Mouse (Mus musculus): Measurements from ENCODE around the gene Nprl3. TPM values are rescaled to one million over a fixed set of nuclear protein-coding genes. Genes with fewer than 3 reads are reported as not detected.
"Not testable (repeated sequence)": the region's sequence is repeated elsewhere in the genome, so short reads cannot be mapped to it uniquely, and the experiment has no call there.

Gene Nprl3
- polyA plus RNA-seq, 1 experiment = 118 TPM

DNA sequence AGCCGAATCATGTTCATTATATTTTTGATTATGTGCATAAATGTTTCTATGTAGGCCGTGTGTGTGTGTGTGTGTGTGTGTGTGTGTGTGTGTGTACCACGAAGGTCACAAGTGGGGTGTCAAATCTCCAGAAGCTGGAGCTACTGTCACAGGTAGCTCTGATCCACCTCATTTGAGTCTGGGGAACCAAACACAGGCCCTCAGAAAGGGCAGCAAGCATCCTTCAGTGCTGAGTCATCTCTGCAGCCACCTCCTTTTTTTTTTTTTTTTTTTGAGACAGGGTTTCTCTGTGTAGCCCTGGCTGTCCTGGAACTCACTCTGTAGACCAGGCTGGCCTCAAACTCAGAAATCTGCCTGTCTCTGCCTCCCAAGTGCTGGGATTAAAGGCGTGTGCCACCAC is 25.3 kb upstream of the Nprl3 start:
- DNase-seq; H3K4me3 ChIP-seq (ENCODE audit: control insufficient read depth, insufficient read depth, low read length); H3K4me1 ChIP-seq (replicated peaks; ENCODE audit: control insufficient read depth, insufficient read depth, low read length); H3K27ac ChIP-seq (ENCODE audit: control insufficient read depth, insufficient read depth, low read length); H3K36me3 ChIP-seq (ENCODE audit: control insufficient read depth, insufficient read depth, low read length); H3K27me3 ChIP-seq (ENCODE audit: control insufficient read depth, insufficient read depth, low read length): not testable (repeated sequence)
- 85% methylated on average over 4 of the region's 4 CpGs for WGBS

DNA sequence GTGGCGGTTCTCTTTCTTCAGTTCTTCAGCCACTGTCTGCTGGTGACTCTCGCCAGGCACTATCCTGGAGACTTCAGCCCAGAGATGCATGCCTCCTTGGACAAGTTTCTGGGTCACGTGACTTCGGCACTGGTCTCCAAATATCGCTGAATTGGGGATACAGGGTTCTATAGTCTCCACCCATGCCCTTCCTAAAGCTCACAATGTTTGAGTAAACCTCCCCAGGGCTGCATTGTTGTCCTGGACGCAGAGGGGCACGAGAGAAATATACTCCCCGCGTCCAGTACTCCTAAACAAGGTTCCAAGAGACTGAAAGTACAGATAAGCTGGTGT is 20.0 kb upstream of the Nprl3 start:
- no peak overlapping the region for H3K4me3 ChIP-seq (ENCODE audit: control insufficient read depth, insufficient read depth, low read length)
- no peaks in the 10 kb centered on the region for H3K36me3 ChIP-seq (ENCODE audit: control insufficient read depth, insufficient read depth, low read length)
- no peak for DNase-seq
- no peak for TF ChIP-seq CTCF (IDR thresholded peaks at IDR 0.05; ENCODE audit: borderline replicate concordance, control insufficient read depth, extremely low read depth, insufficient read depth, low read length, poor library complexity)
- TF ChIP-seq POLR2A (IDR thresholded peaks at IDR 0.05; ENCODE audit: control insufficient read depth, extremely low read depth, insufficient read depth, low read length, poor library complexity) = no peak
- WGBS = 87% methylated on average over 9 of the region's 9 CpGs
- no peaks in the 10 kb centered on the region for H3K4me1 ChIP-seq (replicated peaks; ENCODE audit: control insufficient read depth, insufficient read depth, low read length)
- H3K27me3 ChIP-seq (ENCODE audit: control insufficient read depth, insufficient read depth, low read length) = no peaks in the 10 kb centered on the region
- no peak overlapping the region for H3K27ac ChIP-seq (ENCODE audit: control insufficient read depth, insufficient read depth, low read length)

GRCm38 (mm10) chr11:32286695-32287492 is 19.4 kb upstream of the Nprl3 start, which contains the start of gene Hbq1b:
Gene Hbq1b, plus strand, starts transcription at chr11:32286965.
- peak; percentile 74; the same call in 1 of the 2 replicates for TF ChIP-seq CTCF (IDR thresholded peaks at IDR 0.05; ENCODE audit: borderline replicate concordance, control insufficient read depth, extremely low read depth, insufficient read depth, low read length, poor library complexity)
- 23% methylated on average over 30 of the region's 33 CpGs for WGBS
- H3K27ac ChIP-seq (ENCODE audit: control insufficient read depth, insufficient read depth, low read length) = not testable (repeated sequence)

GRCm38 (mm10) chr11:32285887-32286286 is 18.4 kb upstream of the Nprl3 start:
- DNase-seq; H3K36me3 ChIP-seq (ENCODE audit: control insufficient read depth, insufficient read depth, low read length); H3K4me3 ChIP-seq (ENCODE audit: control insufficient read depth, insufficient read depth, low read length); H3K4me1 ChIP-seq (replicated peaks; ENCODE audit: control insufficient read depth, insufficient read depth, low read length); H3K27ac ChIP-seq (ENCODE audit: control insufficient read depth, insufficient read depth, low read length); H3K27me3 ChIP-seq (ENCODE audit: control insufficient read depth, insufficient read depth, low read length): not testable (repeated sequence)

More at GRCm38 (mm10) chr11:32286695-32287492, 19.4 kb upstream of the Nprl3 start, which contains the start of gene Hbq1b:
- H3K4me1 ChIP-seq (replicated peaks; ENCODE audit: control insufficient read depth, insufficient read depth, low read length); H3K4me3 ChIP-seq (ENCODE audit: control insufficient read depth, insufficient read depth, low read length); H3K36me3 ChIP-seq (ENCODE audit: control insufficient read depth, insufficient read depth, low read length); H3K27me3 ChIP-seq (ENCODE audit: control insufficient read depth, insufficient read depth, low read length): not testable (repeated sequence)
- DNase-seq = peak; percentile 76

DNA sequence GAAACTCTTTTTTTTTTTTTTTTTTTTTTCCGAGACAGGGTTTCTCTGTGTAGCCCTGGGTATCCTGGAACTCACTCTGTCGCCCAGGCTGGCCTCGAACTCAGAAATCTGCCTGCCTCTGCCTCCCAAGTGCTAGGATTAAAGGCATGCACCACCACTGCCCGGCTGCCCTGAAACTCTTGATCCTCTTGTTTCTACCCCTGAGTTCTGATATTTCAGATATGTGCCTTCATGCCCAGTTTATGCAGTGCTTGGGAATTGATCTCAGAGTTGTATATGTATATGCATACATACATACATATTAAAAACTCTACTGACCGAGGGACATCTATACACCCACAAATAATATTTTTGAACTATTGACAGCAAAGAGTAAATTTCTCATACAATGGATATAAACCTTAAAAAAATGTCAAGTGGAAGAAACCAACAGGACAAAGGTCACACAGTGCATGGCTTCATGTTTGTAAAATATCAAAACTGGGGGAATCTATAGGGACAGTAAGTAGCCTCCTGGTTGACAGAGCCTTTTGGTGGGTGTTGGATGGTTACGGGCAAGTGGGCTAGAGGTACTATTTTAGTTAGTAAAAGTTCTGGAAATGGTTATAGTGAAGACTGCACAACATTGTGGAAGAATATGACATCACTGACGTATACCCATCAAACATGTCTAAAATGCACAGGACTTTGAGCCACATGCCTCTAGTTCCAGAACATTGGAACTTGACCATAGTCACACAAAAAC is 17.7 kb upstream of the Nprl3 start:
- Histone ChIP-seq H3K4me1 (replicated peaks; ENCODE audit: control insufficient read depth, insufficient read depth, low read length) (no peaks in the 10 kb centered on the region), H3K27ac (ENCODE audit: control insufficient read depth, insufficient read depth, low read length) (no peak overlapping the region), H3K36me3 (ENCODE audit: control insufficient read depth, insufficient read depth, low read length) (no peaks in the 10 kb centered on the region), H3K4me3 (ENCODE audit: control insufficient read depth, insufficient read depth, low read length) (no peak overlapping the region), H3K27me3 (ENCODE audit: control insufficient read depth, insufficient read depth, low read length) (no peaks in the 10 kb centered on the region)
- no peak for TF ChIP-seq POLR2A (IDR thresholded peaks at IDR 0.05; ENCODE audit: control insufficient read depth, extremely low read depth, insufficient read depth, low read length, poor library complexity)
- no peak for TF ChIP-seq CTCF (IDR thresholded peaks at IDR 0.05; ENCODE audit: borderline replicate concordance, control insufficient read depth, extremely low read depth, insufficient read depth, low read length, poor library complexity)
- WGBS = 88% methylated on average over 7 of the region's 7 CpGs
- DNase-seq = no peak

GRCm38 (mm10) chr11:32284582-32284981 is 17.1 kb upstream of the Nprl3 start:
- H3K27me3 ChIP-seq (ENCODE audit: control insufficient read depth, insufficient read depth, low read length); H3K36me3 ChIP-seq (ENCODE audit: control insufficient read depth, insufficient read depth, low read length); H3K4me3 ChIP-seq (ENCODE audit: control insufficient read depth, insufficient read depth, low read length); H3K27ac ChIP-seq (ENCODE audit: control insufficient read depth, insufficient read depth, low read length); DNase-seq; H3K4me1 ChIP-seq (replicated peaks; ENCODE audit: control insufficient read depth, insufficient read depth, low read length): not testable (repeated sequence)
- WGBS = 47% methylated on average over 2 of the region's 2 CpGs

DNA sequence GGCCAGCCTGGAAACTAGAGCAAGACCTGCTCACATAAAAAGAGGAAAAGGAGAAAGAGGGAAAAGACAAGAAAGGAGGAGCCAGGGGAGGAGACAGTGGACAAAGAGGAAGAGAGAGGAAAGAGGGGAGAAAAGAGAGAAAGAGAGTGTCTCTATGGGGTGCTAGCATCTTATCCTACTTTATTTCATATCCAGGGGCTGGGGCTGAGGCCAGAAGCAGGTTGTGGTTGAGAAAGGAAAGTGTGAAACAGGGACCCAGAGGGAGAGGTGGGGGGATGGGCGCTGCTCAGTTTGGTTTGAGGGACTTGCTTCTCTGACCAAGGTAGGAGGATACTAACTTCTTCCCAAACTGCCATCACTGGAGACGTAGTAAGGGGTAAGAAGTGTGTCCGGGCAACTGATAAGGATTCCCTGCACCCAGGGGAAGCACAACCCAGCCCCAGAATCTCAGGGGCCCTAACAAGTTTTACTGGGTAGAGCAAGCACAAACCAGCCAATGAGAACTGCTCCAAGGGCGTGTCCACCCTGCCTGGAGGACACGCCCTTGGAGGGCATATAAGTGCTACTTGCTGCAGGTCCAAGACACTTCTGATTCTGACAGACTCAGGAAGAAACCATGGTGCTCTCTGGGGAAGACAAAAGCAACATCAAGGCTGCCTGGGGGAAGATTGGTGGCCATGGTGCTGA is 15.7 kb upstream of the Nprl3 start, which contains the start of gene Hba-a1:
Hba-a1 (plus strand) TSS at position 421 of the 687 bp plus-strand sequence.
- not testable (repeated sequence) for H3K36me3 ChIP-seq (ENCODE audit: control insufficient read depth, insufficient read depth, low read length); DNase-seq; H3K27ac ChIP-seq (ENCODE audit: control insufficient read depth, insufficient read depth, low read length); H3K4me3 ChIP-seq (ENCODE audit: control insufficient read depth, insufficient read depth, low read length); H3K4me1 ChIP-seq (replicated peaks; ENCODE audit: control insufficient read depth, insufficient read depth, low read length); H3K27me3 ChIP-seq (ENCODE audit: control insufficient read depth, insufficient read depth, low read length)
- 60% methylated on average over 1 of the region's 5 CpGs for WGBS

Data from thymus, adult 2 months (tissue).